Mouse (Mus musculus) left cerebral cortex, adult 6 months (tissue): ENCODE data around the gene Angpt4. TPM values are rescaled to one million over a fixed set of nuclear protein-coding genes. Genes with fewer than 3 reads are reported as not detected.

ENCODE experiments used
- long read RNA-seq, 2 experiments: library from polyadenylated mRNA; unstranded; transcript quantifications; one replicate each; pipeline ENCODE4 v2.0.0; 2019 to 2020
- polyA plus RNA-seq: library from polyadenylated mRNA; unstranded; fragments of <200 nt; fragmentation: Nextera tagmentation; gene quantifications from 2 replicates; pipeline ENCODE4 v1.2.3, GENCODE M21; 2021

Angpt4 gene
- 0.06 TPM in 1 of 2 replicates, not detected in the other for polyA plus RNA-seq
- long read RNA-seq, experiment 1: 0 reads
- long read RNA-seq, experiment 2: 0 reads

GRCm38 (mm10) chr2:151910919-151911500, at the start of gene Angpt4:
TSS of gene Angpt4 (plus strand) at chr2:151911210.

GRCm38 (mm10) chr2:151979470-151980354, 68.7 kb downstream of the Angpt4 start, which contains the start of gene Fam110a:
TSS of gene Fam110a (minus strand) at chr2:151980219.

Other genes starting within 250 kb of the Angpt4 start
- 0.12 and 0.23 TPM in 2 replicates for gene Rad21l, start 242.7 kb upstream of the Angpt4 start, polyA plus RNA-seq
- gene Tmem74b, start 209.2 kb upstream of the Angpt4 start, polyA plus RNA-seq: 11.2 and 13.1 TPM in 2 replicates
- 41.5 and 47.6 TPM in 2 replicates for gene Psmf1, start 167.0 kb upstream of the Angpt4 start, polyA plus RNA-seq
- 0.06 and 0.11 TPM in 2 replicates for gene Rspo4, start 68.3 kb upstream of the Angpt4 start, polyA plus RNA-seq
- gene Fam110a, start 69.0 kb downstream of the Angpt4 start, polyA plus RNA-seq: 8.9 and 10.1 TPM in 2 replicates
- 1.6 and 2.2 TPM in 2 replicates for gene Slc52a3, start 85.3 kb downstream of the Angpt4 start, polyA plus RNA-seq
- 1.4 and 4.0 TPM in 2 replicates for gene Scrt2, start 170.3 kb downstream of the Angpt4 start, polyA plus RNA-seq
- gene Srxn1, start 194.3 kb downstream of the Angpt4 start, polyA plus RNA-seq: 31.5 and 44.8 TPM in 2 replicates
- gene Tcf15, start 232.4 kb downstream of the Angpt4 start, polyA plus RNA-seq: 2.1 TPM in 1 of 2 replicates, not detected in the other